Mouse (Mus musculus): ENCODE data around the gene Pcdh19. TPM values are rescaled to one million over a fixed set of nuclear protein-coding genes. Genes with fewer than 3 reads are reported as not detected.
"Not testable (repeated sequence)": the region's sequence is repeated elsewhere in the genome, so short reads cannot be mapped to it uniquely, and the experiment has no call there.

Pcdh19 gene
- polyA plus RNA-seq (2014; fragmentation: Nextera tagmentation; extraction: Ambion mirVana) = 2.0 and 3.0 TPM in 2 replicates

- ATAC-seq (replicated peaks; ENCODE audit: low FRiP score, low TSS enrichment, low read depth) = peak; percentile 88
- Histone ChIP-seq H3K4me3 (ENCODE audit: low read depth, low read length) (peak within 1 kb of the TSS; percentile 46), H3K9me3 (ENCODE audit: control insufficient read depth, low read length) (no peaks in the 10 kb centered on the region), H3K9ac (ENCODE audit: low read length) (no peak within 1 kb of the TSS), H3K4me2 (ENCODE audit: low read length) (peak within 1 kb of the TSS; percentile 54), H3K27ac (ENCODE audit: low read depth) (no peak within 1 kb of the TSS), H3K27me3 (replicated peaks; ENCODE audit: control insufficient read depth, insufficient read depth, low read length) (peaks cover 40% of the 10 kb centered on the region), H3K36me3 (ENCODE audit: control insufficient read depth, insufficient read depth, low read length) (no peaks in the 10 kb centered on the region), H3K4me1 (replicated peaks; ENCODE audit: control insufficient read depth, insufficient read depth, low read length) (no peaks in the 10 kb centered on the region)
- WGBS = 33% methylated on average over 19 of the region's 26 CpGs
- peak; percentile 74 for DNase-seq (ENCODE audit: low spot score)
Measured at GRCm38 (mm10) chrX:133688840-133689239, at the start of gene Pcdh19. Pcdh19 (minus strand) TSS chrX:133688987.

GRCm38 (mm10) chrX:133735871-133736270 lies 47.1 kb upstream of the Pcdh19 start:
- no peaks in the 10 kb centered on the region for H3K4me1 ChIP-seq (replicated peaks; ENCODE audit: control insufficient read depth, insufficient read depth, low read length)
- ATAC-seq (replicated peaks; ENCODE audit: low FRiP score, low TSS enrichment, low read depth) (no peak), DNase-seq (ENCODE audit: low spot score) (no peak)
- H3K27me3 ChIP-seq (replicated peaks; ENCODE audit: control insufficient read depth, insufficient read depth, low read length) = no peaks in the 10 kb centered on the region
- H3K4me2 ChIP-seq (ENCODE audit: low read length) = no peak overlapping the region
- H3K27ac ChIP-seq (ENCODE audit: low read depth) = no peak overlapping the region
- H3K4me3 ChIP-seq (ENCODE audit: low read depth, low read length) = no peak overlapping the region
- H3K9ac ChIP-seq (ENCODE audit: low read length) = no peak overlapping the region
- 71% methylated on average over 2 of the region's 2 CpGs for WGBS
- no peaks in the 10 kb centered on the region for H3K9me3 ChIP-seq (ENCODE audit: control insufficient read depth, low read length)
- H3K36me3 ChIP-seq (ENCODE audit: control insufficient read depth, insufficient read depth, low read length) = no peaks in the 10 kb centered on the region

- Histone ChIP-seq H3K4me1 (replicated peaks; ENCODE audit: control insufficient read depth, insufficient read depth, low read length) (no peaks in the 10 kb centered on the region), H3K9ac (ENCODE audit: low read length) (no peak overlapping the region), H3K9me3 (ENCODE audit: control insufficient read depth, low read length) (no peaks in the 10 kb centered on the region), H3K27me3 (replicated peaks; ENCODE audit: control insufficient read depth, insufficient read depth, low read length) (no peaks in the 10 kb centered on the region), H3K4me2 (ENCODE audit: low read length) (no peak overlapping the region), H3K36me3 (ENCODE audit: control insufficient read depth, insufficient read depth, low read length) (no peaks in the 10 kb centered on the region), H3K27ac (ENCODE audit: low read depth) (no peak overlapping the region), H3K4me3 (ENCODE audit: low read depth, low read length) (no peak overlapping the region)
- DNase-seq (ENCODE audit: low spot score) (no peak), ATAC-seq (replicated peaks; ENCODE audit: low FRiP score, low TSS enrichment, low read depth) (no peak)
- WGBS = 46% methylated on average over 6 of the region's 6 CpGs
Measured at GRCm38 (mm10) chrX:133734984-133735383, 46.2 kb upstream of the Pcdh19 start.

GRCm38 (mm10) chrX:133721517-133721916 lies 32.7 kb upstream of the Pcdh19 start:
- Histone ChIP-seq H3K4me3 (ENCODE audit: low read depth, low read length) (no peak overlapping the region), H3K27me3 (replicated peaks; ENCODE audit: control insufficient read depth, insufficient read depth, low read length) (no peaks in the 10 kb centered on the region), H3K27ac (ENCODE audit: low read depth) (no peak overlapping the region), H3K4me2 (ENCODE audit: low read length) (no peak overlapping the region), H3K36me3 (ENCODE audit: control insufficient read depth, insufficient read depth, low read length) (no peaks in the 10 kb centered on the region), H3K9me3 (ENCODE audit: control insufficient read depth, low read length) (no peaks in the 10 kb centered on the region), H3K4me1 (replicated peaks; ENCODE audit: control insufficient read depth, insufficient read depth, low read length) (no peaks in the 10 kb centered on the region), H3K9ac (ENCODE audit: low read length) (no peak overlapping the region)
- ATAC-seq (replicated peaks; ENCODE audit: low FRiP score, low TSS enrichment, low read depth) = no peak
- 76% methylated on average over 3 of the region's 3 CpGs for WGBS
- no peak for DNase-seq (ENCODE audit: low spot score)

- Histone ChIP-seq H3K4me2 (ENCODE audit: low read length) (no peak overlapping the region), H3K27ac (ENCODE audit: low read depth) (no peak overlapping the region), H3K9ac (ENCODE audit: low read length) (no peak overlapping the region), H3K4me1 (replicated peaks; ENCODE audit: control insufficient read depth, insufficient read depth, low read length) (no peaks in the 10 kb centered on the region), H3K4me3 (ENCODE audit: low read depth, low read length) (no peak overlapping the region), H3K36me3 (ENCODE audit: control insufficient read depth, insufficient read depth, low read length) (no peaks in the 10 kb centered on the region), H3K9me3 (ENCODE audit: control insufficient read depth, low read length) (no peaks in the 10 kb centered on the region), H3K27me3 (replicated peaks; ENCODE audit: control insufficient read depth, insufficient read depth, low read length) (no peaks in the 10 kb centered on the region)
- ATAC-seq (replicated peaks; ENCODE audit: low FRiP score, low TSS enrichment, low read depth) = no peak
- WGBS = 66% methylated on average over 2 of the region's 2 CpGs
- DNase-seq (ENCODE audit: low spot score) = no peak
Measured at GRCm38 (mm10) chrX:133710621-133711020, 21.8 kb upstream of the Pcdh19 start.

GRCm38 (mm10) chrX:133702902-133703301 lies 14.1 kb upstream of the Pcdh19 start:
- DNase-seq (ENCODE audit: low spot score) (no peak), ATAC-seq (replicated peaks; ENCODE audit: low FRiP score, low TSS enrichment, low read depth) (no peak)
- no peak overlapping the region for H3K4me2 ChIP-seq (ENCODE audit: low read length)
- no peak overlapping the region for H3K27ac ChIP-seq (ENCODE audit: low read depth)
- H3K4me1 ChIP-seq (replicated peaks; ENCODE audit: control insufficient read depth, insufficient read depth, low read length) = no peaks in the 10 kb centered on the region
- no peaks in the 10 kb centered on the region for H3K36me3 ChIP-seq (ENCODE audit: control insufficient read depth, insufficient read depth, low read length)
- no peaks in the 10 kb centered on the region for H3K27me3 ChIP-seq (replicated peaks; ENCODE audit: control insufficient read depth, insufficient read depth, low read length)
- no peak overlapping the region for H3K4me3 ChIP-seq (ENCODE audit: low read depth, low read length)
- 96% methylated on average over 1 of the region's 1 CpGs for WGBS
- H3K9ac ChIP-seq (ENCODE audit: low read length) = no peak overlapping the region
- no peaks in the 10 kb centered on the region for H3K9me3 ChIP-seq (ENCODE audit: control insufficient read depth, low read length)

GRCm38 (mm10) chrX:133697871-133698270 lies 9.1 kb upstream of the Pcdh19 start:
- H3K9me3 ChIP-seq (ENCODE audit: control insufficient read depth, low read length); H3K27me3 ChIP-seq (replicated peaks; ENCODE audit: control insufficient read depth, insufficient read depth, low read length); ATAC-seq (replicated peaks; ENCODE audit: low FRiP score, low TSS enrichment, low read depth); H3K36me3 ChIP-seq (ENCODE audit: control insufficient read depth, insufficient read depth, low read length); DNase-seq (ENCODE audit: low spot score); H3K9ac ChIP-seq (ENCODE audit: low read length); H3K27ac ChIP-seq (ENCODE audit: low read depth); H3K4me2 ChIP-seq (ENCODE audit: low read length); H3K4me1 ChIP-seq (replicated peaks; ENCODE audit: control insufficient read depth, insufficient read depth, low read length); H3K4me3 ChIP-seq (ENCODE audit: low read depth, low read length): not testable (repeated sequence)
- WGBS = 66% methylated on average over 2 of the region's 4 CpGs

GRCm38 (mm10) chrX:133696461-133696860 lies 7.7 kb upstream of the Pcdh19 start:
- no peaks in the 10 kb centered on the region for H3K4me1 ChIP-seq (replicated peaks; ENCODE audit: control insufficient read depth, insufficient read depth, low read length)
- no peaks in the 10 kb centered on the region for H3K9me3 ChIP-seq (ENCODE audit: control insufficient read depth, low read length)
- no peak overlapping the region for H3K4me3 ChIP-seq (ENCODE audit: low read depth, low read length)
- H3K27me3 ChIP-seq (replicated peaks; ENCODE audit: control insufficient read depth, insufficient read depth, low read length) = peaks cover 2% of the 10 kb centered on the region; the same call in 1 of the 2 replicates
- no peak overlapping the region for H3K4me2 ChIP-seq (ENCODE audit: low read length)
- 20% methylated on average over 4 of the region's 4 CpGs for WGBS
- ATAC-seq (replicated peaks; ENCODE audit: low FRiP score, low TSS enrichment, low read depth) = no peak
- no peaks in the 10 kb centered on the region for H3K36me3 ChIP-seq (ENCODE audit: control insufficient read depth, insufficient read depth, low read length)
- no peak for DNase-seq (ENCODE audit: low spot score)
- no peak overlapping the region for H3K9ac ChIP-seq (ENCODE audit: low read length)
- no peak overlapping the region for H3K27ac ChIP-seq (ENCODE audit: low read depth)

GRCm38 (mm10) chrX:133693037-133693760 lies 4.4 kb upstream of the Pcdh19 start:
- no peak for DNase-seq (ENCODE audit: low spot score)
- H3K9ac ChIP-seq (ENCODE audit: low read length) = no peak overlapping the region
- no peak overlapping the region for H3K27ac ChIP-seq (ENCODE audit: low read depth)
- WGBS = 56% methylated on average over 5 of the region's 5 CpGs
- H3K27me3 ChIP-seq (replicated peaks; ENCODE audit: control insufficient read depth, insufficient read depth, low read length) = peaks cover 14% of the 10 kb centered on the region; the same call in 1 of the 2 replicates
- no peak overlapping the region for H3K4me3 ChIP-seq (ENCODE audit: low read depth, low read length)
- no peaks in the 10 kb centered on the region for H3K36me3 ChIP-seq (ENCODE audit: control insufficient read depth, insufficient read depth, low read length)
- H3K4me1 ChIP-seq (replicated peaks; ENCODE audit: control insufficient read depth, insufficient read depth, low read length) = no peaks in the 10 kb centered on the region
- H3K4me2 ChIP-seq (ENCODE audit: low read length) = no peak overlapping the region
- H3K9me3 ChIP-seq (ENCODE audit: control insufficient read depth, low read length) = no peaks in the 10 kb centered on the region
- ATAC-seq (replicated peaks; ENCODE audit: low FRiP score, low TSS enrichment, low read depth) = no peak
